Mouse (Mus musculus): ENCODE results near the gene P2ry14. TPM values are rescaled to one million over a fixed set of nuclear protein-coding genes. Genes with fewer than 3 reads are reported as not detected.
"Not testable (repeated sequence)": the region's sequence is repeated elsewhere in the genome, so short reads cannot be mapped to it uniquely, and the experiment has no call there.

Gene P2ry14
- total RNA-seq, 2 experiments from 2014 or later = 6.2 to 7.0 TPM

GRCm38 (mm10) chr3:59149646-59150045 lies 3.8 kb downstream of the P2ry14 start:
- ATAC-seq (ENCODE audit: poor library complexity, severe bottlenecking) = no peak

- ATAC-seq (ENCODE audit: poor library complexity, severe bottlenecking) = no peak
Observed at GRCm38 (mm10) chr3:59145194-59145593, 8.2 kb downstream of the P2ry14 start.

- no peak for ATAC-seq (ENCODE audit: poor library complexity, severe bottlenecking)
Observed at GRCm38 (mm10) chr3:59141507-59142305, 11.7 kb downstream of the P2ry14 start.

GRCm38 (mm10) chr3:59140941-59141340 lies 12.5 kb downstream of the P2ry14 start:
- ATAC-seq (ENCODE audit: poor library complexity, severe bottlenecking) = not testable (repeated sequence)

GRCm38 (mm10) chr3:59140115-59140514 lies 13.3 kb downstream of the P2ry14 start:
- no peak for ATAC-seq (ENCODE audit: poor library complexity, severe bottlenecking)

GRCm38 (mm10) chr3:59139651-59140051 lies 13.8 kb downstream of the P2ry14 start:
- ATAC-seq (ENCODE audit: poor library complexity, severe bottlenecking) = no peak

GRCm38 (mm10) chr3:59138946-59139468 lies 14.4 kb downstream of the P2ry14 start:
- no peak for ATAC-seq (ENCODE audit: poor library complexity, severe bottlenecking)

- no peak for ATAC-seq (ENCODE audit: poor library complexity, severe bottlenecking)
Observed at GRCm38 (mm10) chr3:59135911-59136653, 17.3 kb downstream of the P2ry14 start.

- peak; percentile 49 for ATAC-seq (ENCODE audit: poor library complexity, severe bottlenecking)
Observed at GRCm38 (mm10) chr3:59133189-59133588, 20.2 kb downstream of the P2ry14 start.

- ATAC-seq (ENCODE audit: poor library complexity, severe bottlenecking) = peak; percentile 16
Observed at GRCm38 (mm10) chr3:59131966-59132365, 21.5 kb downstream of the P2ry14 start.

- ATAC-seq (ENCODE audit: poor library complexity, severe bottlenecking) = 0 out of 2 replicates have a peak, but pooled peaks have one; percentile 7
Observed at GRCm38 (mm10) chr3:59131081-59131480, 22.3 kb downstream of the P2ry14 start.

- ATAC-seq (ENCODE audit: poor library complexity, severe bottlenecking) = peak; percentile 54
Observed at GRCm38 (mm10) chr3:59130431-59130830, 23.0 kb downstream of the P2ry14 start.

- no peak for ATAC-seq (ENCODE audit: poor library complexity, severe bottlenecking)
Observed at GRCm38 (mm10) chr3:59129547-59129946, 23.9 kb downstream of the P2ry14 start.

- ATAC-seq (ENCODE audit: poor library complexity, severe bottlenecking) = no peak
Observed at GRCm38 (mm10) chr3:59128681-59129080, 24.7 kb downstream of the P2ry14 start.

- ATAC-seq (ENCODE audit: poor library complexity, severe bottlenecking) = no peak
Observed at GRCm38 (mm10) chr3:59125783-59126555, 27.4 kb downstream of the P2ry14 start.

GRCm38 (mm10) chr3:59125022-59125421 lies 28.4 kb downstream of the P2ry14 start:
- no peak for ATAC-seq (ENCODE audit: poor library complexity, severe bottlenecking)

- no peak for ATAC-seq (ENCODE audit: poor library complexity, severe bottlenecking)
Observed at GRCm38 (mm10) chr3:59121780-59122449, 31.5 kb downstream of the P2ry14 start.

GRCm38 (mm10) chr3:59121067-59121730 lies 32.2 kb downstream of the P2ry14 start:
- no peak for ATAC-seq (ENCODE audit: poor library complexity, severe bottlenecking)

GRCm38 (mm10) chr3:59113973-59114517 lies 39.4 kb downstream of the P2ry14 start:
- ATAC-seq (ENCODE audit: poor library complexity, severe bottlenecking) = peak; percentile 31; the same call in 1 of the 2 replicates
